Mouse (Mus musculus) regulatory T cell (primary cell): ENCODE results near the gene Arf5.

Experiments used
- in situ Hi-C: fragments of 300-600 bp; cut with MboI, MseI; formaldehyde crosslinking; loops from one replicate; pipeline ENCODE4 v1.15.1; 2025; ENCODE audit warnings: high pct_unique_total_duplicates

Arf5 gene

DNA sequence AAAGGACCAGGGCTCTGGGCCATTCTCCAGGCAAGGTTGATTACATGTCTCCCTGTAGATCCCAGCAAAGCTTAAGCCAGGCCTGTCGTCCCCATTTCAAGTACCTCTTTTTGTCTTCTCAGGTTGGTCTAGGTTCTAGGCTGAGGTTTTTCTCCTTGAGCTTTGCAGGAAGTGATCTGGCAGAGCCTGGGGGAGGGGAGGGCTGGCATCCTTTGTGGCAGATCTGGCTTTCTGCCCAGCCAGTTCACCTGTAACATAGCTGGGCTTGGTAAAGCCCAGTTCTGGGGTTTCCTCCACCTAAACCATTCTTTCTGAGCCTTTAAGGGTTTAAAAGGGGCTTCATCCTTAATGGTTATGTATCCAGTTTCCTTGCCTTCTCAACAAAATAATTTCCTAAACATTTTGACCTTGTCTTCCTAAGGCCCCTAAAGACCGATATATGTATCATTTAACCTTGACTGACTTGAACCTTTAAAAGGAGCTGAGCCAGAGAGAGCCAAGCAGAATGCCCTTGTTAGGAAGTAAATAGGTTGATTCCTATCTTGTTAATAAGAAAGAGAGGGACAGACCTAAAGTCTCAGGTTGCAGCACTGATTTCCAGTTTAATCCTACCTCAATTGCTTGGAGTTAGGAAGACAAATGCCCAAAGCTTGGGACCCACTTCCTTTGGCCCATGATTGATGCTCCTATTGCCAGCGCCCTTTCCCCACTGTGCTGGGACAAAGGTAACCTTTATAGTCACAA is 3.9 kb downstream of the Arf5 start, which contains the start of gene Fscn3:
Gene Fscn3, plus strand, starts transcription at position 694 of the 744 bp plus-strand sequence.
- in situ Hi-C loops = loop anchor here (5.0 kb wide), 1 partner anchor 50 kb away; the partner anchor contains the start of gene Snd1

DNA sequence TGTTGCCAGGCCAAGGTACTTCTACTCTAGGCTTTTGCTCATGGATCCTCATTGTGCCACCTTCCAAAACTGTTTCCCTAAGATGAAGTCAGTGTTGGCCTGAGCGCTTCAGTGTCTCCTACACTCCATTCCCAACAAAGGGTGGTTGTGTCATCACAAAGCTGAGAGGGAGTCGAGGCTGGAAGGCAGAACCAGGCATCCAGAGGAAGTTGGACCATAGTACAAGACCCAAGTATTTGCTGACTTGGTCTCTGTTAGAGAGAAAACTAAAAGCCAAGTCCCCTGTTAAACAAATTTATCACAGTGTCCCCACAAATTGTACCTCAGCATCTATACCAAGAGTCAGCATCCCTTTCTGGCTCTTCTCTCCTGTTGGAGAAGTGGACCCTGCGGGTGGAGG is 4.9 kb downstream of the Arf5 start, which contains the start of gene Gcc1:
Gene Gcc1, minus strand, starts transcription at position 101 of the 400 bp plus-strand sequence.
- in situ Hi-C loops = loop anchor here (5.0 kb wide), 1 partner anchor 49 kb away; the partner anchor contains the start of gene Snd1

DNA sequence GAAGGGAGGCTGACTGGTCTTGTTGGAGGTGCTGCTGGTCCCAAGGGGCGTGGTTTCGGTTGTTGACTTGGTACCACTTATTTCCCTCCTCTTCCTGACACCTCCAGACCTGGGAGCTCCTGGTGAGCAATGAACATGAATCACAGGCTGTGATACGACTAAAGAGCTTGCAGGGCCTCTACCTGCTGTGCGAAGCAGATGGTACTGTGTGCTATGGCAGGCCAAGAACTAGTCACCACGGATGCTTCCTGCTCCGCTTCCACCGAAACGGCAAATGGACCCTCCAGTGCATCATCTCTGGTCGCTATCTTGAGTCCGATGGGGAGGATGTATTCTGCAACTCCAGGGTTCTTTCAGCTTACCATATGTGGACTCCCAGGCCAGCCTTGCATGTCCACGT is 6.5 kb downstream of the Arf5 start:
- in situ Hi-C loops = loop anchor here (5.0 kb wide), 1 partner anchor 47 kb away; the partner anchor contains the start of gene Snd1

DNA sequence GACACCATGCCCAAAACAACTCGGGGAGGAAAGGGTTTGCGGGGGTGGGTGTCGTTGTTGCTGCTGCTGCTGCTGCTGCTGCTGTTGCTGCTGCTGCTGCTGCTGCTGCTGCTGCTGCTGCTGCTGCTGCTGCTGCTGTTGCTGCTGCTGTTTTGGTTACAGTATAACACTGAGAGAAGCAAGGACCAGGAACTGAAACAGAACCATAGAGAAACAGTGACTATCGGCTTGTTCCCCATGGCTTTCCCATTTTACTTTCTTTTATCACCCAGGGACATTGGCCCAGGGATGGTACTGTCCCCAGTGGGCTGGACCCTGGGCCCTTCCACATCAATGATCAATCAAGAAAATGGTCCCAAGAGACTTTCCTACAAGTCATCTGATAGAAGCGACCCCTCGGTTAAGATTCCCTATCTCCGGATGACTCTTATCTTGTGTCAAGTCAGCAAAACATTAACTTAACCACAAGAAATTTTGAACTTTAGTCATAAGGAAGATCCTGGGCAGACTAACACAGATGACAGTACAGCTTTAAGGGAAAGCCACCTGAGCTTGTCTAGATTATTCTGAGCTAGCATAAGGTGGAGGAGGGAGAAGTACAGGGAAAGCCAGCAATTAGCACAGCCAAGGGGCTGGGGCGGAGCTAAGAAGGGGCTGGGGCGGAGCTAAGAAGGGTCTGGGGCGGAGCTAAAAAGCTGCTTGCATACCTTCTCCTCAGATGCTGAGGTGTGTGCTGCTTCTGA is 7.6 kb downstream of the Arf5 start:
- in situ Hi-C loops = no loop called here

DNA sequence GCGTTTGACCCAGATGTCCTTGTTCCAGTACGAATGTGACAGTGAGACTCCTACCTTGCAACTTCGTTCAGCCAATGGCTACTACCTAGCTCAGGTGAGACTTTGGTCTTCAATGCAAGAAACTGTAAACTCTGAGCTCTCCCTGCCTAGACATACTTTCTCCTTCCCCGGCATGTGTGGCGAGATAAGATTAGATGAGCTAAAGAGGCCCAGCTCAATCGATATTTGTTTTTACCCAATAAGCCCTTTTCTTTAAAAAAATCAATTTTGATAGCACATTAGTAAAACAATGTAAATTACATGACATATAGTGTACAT is 8.1 kb downstream of the Arf5 start:
- in situ Hi-C loops = no loop called here

DNA sequence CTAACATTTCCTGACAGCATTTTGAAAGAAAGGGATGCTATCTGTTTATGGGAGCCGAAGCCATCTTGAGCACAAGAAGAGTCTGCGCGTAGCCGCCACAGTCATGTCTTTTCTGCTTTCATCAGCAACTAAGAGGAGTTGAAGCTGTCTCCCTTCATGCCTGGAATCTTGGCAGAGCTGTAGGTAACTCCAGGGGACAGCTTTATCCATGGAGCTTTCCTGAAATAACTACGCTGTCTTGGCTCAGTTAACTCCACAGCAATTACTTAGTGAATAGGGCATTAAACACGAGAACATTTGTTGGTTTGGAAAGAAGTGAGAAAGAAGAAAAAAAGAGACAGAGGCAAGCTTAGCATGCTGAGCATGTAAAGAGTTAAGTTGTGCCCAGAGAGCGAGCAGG is 24.6 kb downstream of the Arf5 start:
- in situ Hi-C loops = no loop called here

DNA sequence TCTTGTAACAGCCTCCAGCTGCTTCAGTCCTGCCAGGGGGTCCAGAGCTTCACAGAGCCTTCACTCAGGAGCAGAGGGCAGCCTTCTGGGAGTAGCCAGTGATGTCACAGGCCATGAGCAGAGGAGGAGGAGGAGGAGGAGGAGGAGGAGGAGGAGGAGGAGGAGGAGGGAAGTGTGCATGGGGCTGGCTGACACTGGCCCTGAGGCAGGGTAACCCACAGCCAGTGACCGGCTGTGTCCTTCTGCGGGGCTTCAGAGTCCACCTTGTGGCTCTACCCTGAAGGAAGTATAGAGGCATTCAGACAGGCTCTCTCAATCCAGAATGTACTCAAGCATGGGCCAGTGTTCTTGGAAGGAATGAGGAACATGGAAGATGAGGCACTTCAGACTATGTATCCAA is 25.9 kb downstream of the Arf5 start, which contains the start of gene Pax4:
Gene Pax4, minus strand, starts transcription at position 101 of the 400 bp plus-strand sequence.
- in situ Hi-C loops = no loop called here

DNA sequence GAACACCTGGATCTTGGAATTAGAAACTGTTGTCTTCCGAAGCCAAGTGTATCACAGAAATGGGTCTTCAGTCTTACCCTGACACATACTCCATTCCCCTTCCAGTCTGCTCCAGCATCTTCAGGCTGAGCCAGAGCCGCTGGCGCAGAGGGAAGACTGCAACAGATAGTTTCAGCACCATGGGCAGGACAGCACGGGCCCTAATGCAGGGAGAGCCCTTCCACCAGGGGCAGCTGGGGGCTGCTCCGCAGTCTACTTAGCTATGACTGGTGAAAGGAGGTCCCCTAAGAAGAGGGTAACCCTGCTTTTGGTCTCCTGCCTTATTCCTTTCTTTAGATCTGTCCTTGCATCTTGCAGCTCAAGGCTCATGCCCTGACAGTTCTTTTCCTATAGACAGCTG is 27.1 kb downstream of the Arf5 start:
- in situ Hi-C loops = no loop called here

DNA sequence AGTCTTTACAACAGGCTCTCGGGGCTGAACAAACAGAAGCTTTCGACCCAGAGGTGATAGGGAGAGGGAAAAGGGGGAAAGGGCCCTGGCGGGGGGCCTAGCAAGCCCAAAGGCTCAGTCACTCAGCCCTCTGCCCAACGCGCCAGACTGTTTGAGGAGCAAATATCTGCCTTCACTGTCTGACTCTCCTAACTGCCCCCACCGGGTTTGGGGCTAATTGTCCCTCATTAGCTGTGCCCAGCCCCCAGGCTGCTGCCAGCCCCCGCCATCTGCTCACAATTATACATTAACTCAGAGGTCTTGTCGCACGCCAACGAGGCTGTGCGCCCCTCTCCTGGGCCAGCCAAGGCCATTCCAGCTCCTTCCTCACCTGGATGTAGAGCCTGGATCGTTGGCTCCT is 27.6 kb downstream of the Arf5 start:
- in situ Hi-C loops = no loop called here

DNA sequence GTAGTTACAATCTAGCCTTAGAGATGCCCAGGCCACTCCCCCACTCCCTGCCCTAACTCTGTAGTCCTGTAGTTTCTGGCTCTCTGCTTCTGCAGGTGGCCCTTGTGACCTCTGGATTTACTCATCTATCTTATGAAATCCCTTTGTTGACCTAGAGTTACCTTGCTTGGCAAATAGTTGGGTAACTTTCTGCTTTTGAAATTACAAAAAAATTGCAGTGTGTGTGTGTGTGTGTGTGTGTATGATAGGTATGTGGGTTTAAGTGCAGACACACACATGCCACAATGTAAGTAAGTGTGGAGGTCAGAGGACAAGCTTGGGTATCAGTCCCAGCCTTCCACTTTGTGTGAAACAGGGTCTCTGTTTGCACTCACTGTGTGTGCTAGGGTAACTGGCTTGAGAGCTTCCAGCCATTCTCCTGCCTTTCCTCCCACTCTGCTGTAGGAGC is 35.9 kb downstream of the Arf5 start:
- in situ Hi-C loops = no loop called here

DNA sequence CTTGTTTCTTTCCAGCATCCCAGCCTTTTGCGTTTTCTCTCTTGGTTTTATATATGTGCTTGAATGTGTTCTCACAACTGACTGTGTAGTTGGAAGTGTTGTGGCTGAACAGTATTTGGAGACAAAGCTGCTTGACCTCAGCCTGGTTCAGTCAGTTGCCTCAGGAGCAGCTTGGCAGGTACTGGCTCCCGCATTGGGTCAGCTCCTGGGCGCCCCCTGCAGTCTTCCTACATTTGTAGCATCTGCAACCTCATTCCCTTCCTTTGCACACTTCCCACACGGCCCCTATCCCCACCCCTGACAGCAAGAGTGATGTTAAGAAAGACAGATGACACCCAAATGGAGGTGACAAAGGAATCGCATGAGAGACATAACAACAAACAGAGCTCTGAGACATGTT is 37.2 kb downstream of the Arf5 start:
- in situ Hi-C loops = no loop called here

DNA sequence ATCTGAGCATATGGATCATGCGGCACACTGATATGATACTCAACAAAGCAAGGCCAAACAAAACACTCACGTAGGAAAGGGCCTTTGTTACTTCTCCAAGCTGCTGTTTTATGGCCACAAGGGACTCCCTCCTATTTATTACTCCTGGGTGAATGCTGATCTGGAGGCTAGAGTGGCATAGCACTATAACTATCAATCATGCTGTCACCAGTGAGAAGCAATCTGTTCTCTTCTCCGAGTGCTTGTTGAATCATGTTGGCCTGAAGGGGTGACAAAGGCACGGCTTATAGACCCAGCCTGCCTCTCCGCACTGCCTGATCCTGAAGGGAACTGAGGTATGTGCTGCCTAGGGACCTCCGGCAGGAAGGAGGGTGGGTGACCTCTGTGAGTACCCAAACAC is 41.3 kb downstream of the Arf5 start:
- in situ Hi-C loops = no loop called here

DNA sequence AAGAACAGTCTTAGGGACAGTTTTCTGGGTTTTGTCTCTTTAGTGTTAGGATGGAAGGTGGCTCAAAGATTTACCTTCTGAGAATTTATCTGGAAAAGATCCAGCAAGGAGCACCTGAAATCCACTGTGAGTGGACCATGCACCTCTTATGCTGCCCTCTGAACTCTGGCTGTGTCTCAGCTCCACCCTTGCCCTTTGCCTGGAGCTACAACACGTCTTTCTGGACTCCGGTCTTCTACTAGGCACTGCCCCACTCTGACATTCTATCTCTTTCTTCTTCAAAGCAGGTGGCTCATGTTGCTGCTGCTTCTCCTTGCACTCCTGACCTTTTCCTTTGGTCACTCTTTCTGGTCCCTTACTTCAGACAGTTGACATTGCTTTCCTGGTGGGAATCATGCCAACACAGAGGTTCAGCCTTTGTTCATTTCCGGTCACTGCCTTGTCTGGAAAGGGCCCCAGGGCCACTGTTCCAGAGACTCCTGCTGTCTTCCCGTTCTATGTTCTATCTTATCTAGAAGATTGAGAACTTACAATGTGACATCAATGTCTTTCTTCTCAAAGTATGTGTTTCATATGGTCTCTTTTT is 46.8 kb downstream of the Arf5 start:
- in situ Hi-C loops = no loop called here

DNA sequence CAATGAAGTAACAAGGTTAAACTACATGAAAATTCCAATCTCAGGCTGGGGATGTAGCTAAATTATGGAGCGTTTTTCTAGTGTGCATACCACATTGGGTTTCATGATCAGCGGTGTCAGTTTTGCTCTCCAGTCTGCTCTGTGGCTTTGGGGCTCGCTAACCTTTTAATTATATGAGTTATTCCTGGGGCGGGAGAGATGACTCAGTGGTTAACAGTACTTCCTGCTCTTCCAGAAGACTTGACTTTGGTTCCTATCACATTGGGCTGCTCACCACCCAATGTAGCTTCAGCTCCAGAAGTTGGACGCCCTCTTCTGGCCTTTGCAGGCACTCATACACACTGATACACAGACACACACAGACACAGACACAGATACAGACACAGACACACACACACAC is 47.3 kb downstream of the Arf5 start:
- in situ Hi-C loops = no loop called here

DNA sequence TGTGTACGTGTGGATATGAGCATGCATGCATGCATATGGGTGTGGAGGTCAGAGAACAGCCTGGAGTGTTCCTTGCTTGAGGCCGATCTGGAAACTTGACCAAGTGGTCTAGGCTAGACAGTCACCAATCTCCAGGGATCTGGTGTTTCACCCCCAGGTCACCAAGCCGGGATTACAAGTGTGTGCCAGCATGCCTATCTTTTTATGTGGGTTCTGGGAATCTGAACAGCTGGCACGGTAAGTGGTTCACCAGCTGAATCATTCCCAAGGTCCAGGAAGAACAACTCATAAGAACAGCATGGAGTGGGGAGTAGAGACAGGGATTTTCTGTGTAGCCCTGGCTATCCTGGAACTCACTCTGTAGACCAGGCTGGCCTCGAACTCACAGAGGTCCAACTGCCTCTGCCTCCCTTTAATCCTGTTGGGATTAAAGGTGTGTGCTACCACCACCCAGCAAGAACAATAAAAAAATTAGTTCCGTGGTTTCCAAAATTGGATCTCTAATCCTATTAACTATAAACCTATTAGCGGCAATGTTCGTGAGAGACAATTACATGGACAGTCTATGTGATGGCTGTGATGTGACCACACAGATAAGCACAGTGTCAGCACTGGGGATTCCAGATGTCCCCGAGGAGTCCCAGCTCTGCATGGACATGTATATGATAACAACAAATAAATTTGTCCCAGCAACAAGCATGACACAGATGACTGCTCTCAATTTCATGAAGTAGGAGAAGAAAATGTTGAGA is 48.1 kb downstream of the Arf5 start:
- in situ Hi-C loops = no loop called here

DNA sequence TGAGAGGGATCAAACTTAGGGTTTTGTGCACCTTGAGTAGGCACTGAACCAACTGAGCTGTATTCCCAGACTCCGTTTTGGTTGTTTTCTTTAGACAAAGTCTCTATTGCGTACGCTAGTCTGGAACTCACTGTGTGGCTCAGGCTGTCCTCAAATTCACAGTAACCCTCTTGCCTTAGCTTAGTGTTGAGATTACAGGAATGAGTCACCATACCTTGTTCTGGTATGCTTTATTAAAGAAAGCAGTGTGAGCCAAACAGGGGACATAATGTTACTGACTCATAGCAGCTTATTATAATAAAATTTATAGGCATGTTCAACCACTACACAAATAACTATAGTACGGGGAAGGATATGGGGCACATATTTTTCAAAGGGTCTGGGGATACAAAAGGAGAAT is 50.9 kb downstream of the Arf5 start:
- in situ Hi-C loops = no loop called here

DNA sequence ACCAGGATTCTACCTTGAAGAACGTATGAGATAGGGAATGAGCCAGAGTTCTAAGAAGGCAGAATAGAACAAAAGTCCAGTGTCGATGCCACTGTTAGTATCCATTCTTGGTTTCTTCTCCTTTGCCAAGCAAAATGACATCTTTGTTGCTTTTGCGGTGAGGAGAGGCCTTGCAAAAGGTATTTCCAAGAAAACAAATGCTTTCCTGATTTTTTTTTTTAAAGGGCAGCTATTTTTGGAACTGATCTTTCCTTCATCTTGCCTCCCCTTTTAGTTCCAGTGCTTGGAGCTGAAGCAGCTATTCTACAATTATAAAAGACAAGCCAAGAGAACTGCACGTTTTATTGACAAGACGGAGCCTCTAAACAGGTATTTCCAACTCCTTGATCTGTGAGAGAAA is 51.5 kb downstream of the Arf5 start, which contains the start of gene Snd1:
Gene Snd1, plus strand, starts transcription at position 301 of the 400 bp plus-strand sequence.
- in situ Hi-C loops = loop anchor here (5.0 kb wide), 1 partner anchor 48 kb away; the partner anchor contains the start of genes Fscn3 and Gcc1
